8 mouse cellular contexts compared by ENCODE assay signal in the genomic region with DNA sequence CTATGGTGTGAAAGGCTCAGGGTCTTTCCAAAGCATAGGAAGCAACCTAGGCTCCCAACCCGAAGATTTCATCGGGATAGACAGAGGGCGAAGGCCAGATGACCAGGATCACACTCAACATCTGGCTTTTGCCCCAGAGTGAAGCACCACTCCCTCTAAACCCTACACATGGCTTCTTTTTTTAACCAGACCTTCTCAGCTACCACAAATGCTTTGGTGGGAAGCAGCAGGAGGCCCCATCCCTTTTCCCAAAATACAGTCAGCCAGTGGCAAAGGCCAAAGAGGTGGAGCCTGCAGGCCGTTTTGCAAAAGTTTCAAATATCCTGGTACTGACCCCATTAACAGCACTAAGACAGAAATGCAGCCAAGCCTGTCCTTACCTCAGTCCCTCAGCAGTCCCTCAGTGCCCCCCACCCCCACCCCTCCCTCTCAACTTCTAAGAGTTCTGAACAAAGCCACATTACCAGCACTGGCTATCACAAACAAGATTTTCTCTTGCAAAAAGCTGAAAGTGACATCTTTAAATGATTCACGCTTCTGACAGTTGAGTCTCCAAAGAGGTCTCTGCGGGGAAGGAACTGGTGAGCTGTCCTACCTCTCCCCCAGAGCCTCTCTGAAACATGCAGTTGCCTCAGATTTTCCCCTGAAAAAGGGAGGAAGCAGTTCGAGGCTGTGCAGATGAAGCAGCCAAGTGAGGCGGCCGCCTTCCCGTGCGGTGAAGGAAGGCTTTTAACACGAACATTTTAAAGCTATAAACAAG. TPM values are rescaled to one million over a fixed set of nuclear protein-coding genes. Genes with fewer than 3 reads are reported as not detected.
DNase-seq lines count a peak whose midpoint lies in the region; ATAC-seq lines count a peak whose summit lies in the region.

No protein-coding gene starts in this region.

- peak overlapping the region; percentile 38 for H3K27ac ChIP-seq in embryonic facial prominence, embryonic 11.5 days (replicated peaks; ENCODE audit: low read depth, low read length)
- H3K27ac ChIP-seq in limb, embryonic 15.5 days: peak overlapping the region; percentile 95

- peak overlapping the region; percentile 85 for H3K4me3 ChIP-seq in embryonic facial prominence, embryonic 11.5 days (ENCODE audit: low read depth, low read length)
- H3K4me3 ChIP-seq in limb, embryonic 15.5 days: peak overlapping the region; percentile 84

- H3K4me1 ChIP-seq in embryonic facial prominence, embryonic 11.5 days (ENCODE audit: control insufficient read depth, insufficient read depth, low read length): no peaks in the 10 kb centered on the region
- H3K4me1 ChIP-seq in limb, embryonic 15.5 days: peaks cover 32% of the 10 kb centered on the region

- no peak for ATAC-seq in embryonic facial prominence, embryonic 11.5 days (replicated peaks; ENCODE audit: insufficient number of reproducible peaks, low FRiP score, low TSS enrichment, low read depth)
- no peak for ATAC-seq in limb, embryonic 15.5 days (ENCODE audit: insufficient number of reproducible peaks, low FRiP score, low TSS enrichment, low read depth)

- 4% methylated on average over 12 of the region's 12 CpGs for WGBS in embryonic facial prominence, embryonic 11.5 days
- 4% methylated on average over 12 of the region's 12 CpGs for WGBS in limb, embryonic 15.5 days

- intact Hi-C loops in heart, postnatal 25 days (cut with DNase I): loop anchor here (2.0 kb wide), 1 partner anchor 14 kb away; no protein-coding TSS in a partner anchor

- H3K27me3 ChIP-seq in embryonic facial prominence, embryonic 11.5 days (ENCODE audit: control insufficient read depth, insufficient read depth, low read length): no peaks in the 10 kb centered on the region
- H3K27me3 ChIP-seq in limb, embryonic 15.5 days: no peaks in the 10 kb centered on the region

- no peaks in the 10 kb centered on the region for H3K9me3 ChIP-seq in embryonic facial prominence, embryonic 11.5 days (replicated peaks; ENCODE audit: control insufficient read depth, low read length)
- H3K9me3 ChIP-seq in limb, embryonic 15.5 days: no peaks in the 10 kb centered on the region

- peak overlapping the region; percentile 70 for H3K4me2 ChIP-seq in embryonic facial prominence, embryonic 11.5 days (ENCODE audit: low read depth, low read length)
- H3K4me2 ChIP-seq in limb, embryonic 15.5 days: peak overlapping the region; percentile 56

- peak; percentile 40 for DNase-seq in kidney, adult 11 months
- no peak for DNase-seq in kidney, adult 8-10 months
- peak; percentile 35 for DNase-seq in embryonic facial prominence, embryonic 11.5 days (ENCODE audit: low spot score)
- peak; percentile 24 for DNase-seq in heart, postnatal 25 days (ENCODE audit: low spot score)
- peak; percentile 57 for DNase-seq in neural tube, embryonic 10.5 days (ENCODE audit: extremely low spot score, low spot score)
- no peak for DNase-seq in urinary bladder, postnatal 10 days (ENCODE audit: low spot score)
- DNase-seq in cerebellum, adult 11 months: no peak

- H3K9ac ChIP-seq in embryonic facial prominence, embryonic 11.5 days (replicated peaks; ENCODE audit: low read length): peak overlapping the region; percentile 67
- peak overlapping the region; percentile 86 for H3K9ac ChIP-seq in limb, embryonic 15.5 days

- H3K36me3 ChIP-seq in embryonic facial prominence, embryonic 11.5 days (replicated peaks; ENCODE audit: control insufficient read depth, insufficient read depth, low read depth, low read length): no peaks in the 10 kb centered on the region
- 0 out of 2 replicates have a peak, but pooled peaks cover 6% of the 10 kb centered on the region for H3K36me3 ChIP-seq in limb, embryonic 15.5 days

RNA-seq across cellular contexts. Expression of a gene that starts 1.3 kb away (rescaled TPM):
- polyA plus RNA-seq in embryonic facial prominence, embryonic 11.5 days (2014; fragmentation: Nextera tagmentation; extraction: Ambion mirVana): 16.3 TPM in 2 replicates
- total RNA-seq in heart, postnatal 25 days (2021): 10 to 100 TPM; 23.9 to 28.5 TPM
- polyA plus RNA-seq in limb, embryonic 15.5 days (2015; fragmentation: Nextera tagmentation; extraction: Ambion mirVana): 29.9 and 35.0 TPM in 2 replicates

Comparison
In these comparisons a context has a peak if more than half of its experiments do, and no peak if none do; other contexts are left out.
1. DNase-seq: peak in kidney, adult 11 months (single experiment), embryonic facial prominence, embryonic 11.5 days (single experiment), heart, postnatal 25 days (single experiment) and neural tube, embryonic 10.5 days (single experiment); none in kidney, adult 8-10 months (0 of 2), urinary bladder, postnatal 10 days (single experiment) and cerebellum, adult 11 months (single experiment).